Mouse (Mus musculus) forebrain, embryonic 11.5 days (tissue): ENCODE measurements around the gene Xrn1. TPM values are rescaled to one million over a fixed set of nuclear protein-coding genes. Genes with fewer than 3 reads are reported as not detected.
"Not testable (repeated sequence)": the region's sequence is repeated elsewhere in the genome, so short reads cannot be mapped to it uniquely, and the experiment has no call there.

Experiments
- ATAC-seq: fragments of 200-750 bp; cut with Nextera tagmentation; replicated peaks from 2 replicates; pipeline ENCODE4 v1.8.0; 2017; ENCODE audit warnings: moderate TSS enrichment; ENCODE audit not compliant: low FRiP score
- DNase-seq: peaks from one replicate; pipeline ENCODE4 v3.0.0-alpha.2; 2017; ENCODE audit warnings: low spot score
- H3K27ac ChIP-seq: fragments of 300-500 bp; sonication (generic); 2 replicates; pipeline ENCODE4 v1.5.1; 2014; ENCODE audit warnings: low read depth, low read length
- H3K27me3 ChIP-seq: fragments of 300-500 bp; sonication (generic); 2 replicates; pipeline ENCODE4 v1.6.1; 2014; ENCODE audit warnings: mild to moderate bottlenecking, low read length, mixed read lengths; ENCODE audit not compliant: control insufficient read depth, insufficient read depth
- H3K36me3 ChIP-seq: fragments of 300-500 bp; sonication (generic); 2 replicates; pipeline ENCODE4 v1.6.1; 2014; ENCODE audit warnings: mild to moderate bottlenecking, low read length, moderate library complexity, mixed read lengths; ENCODE audit not compliant: control insufficient read depth, insufficient read depth
- H3K4me1 ChIP-seq: fragments of 300-500 bp; sonication (generic); replicated peaks from 2 replicates; pipeline ENCODE4 v1.6.1; 2014; ENCODE audit warnings: low read length, mixed read lengths; ENCODE audit not compliant: control insufficient read depth, insufficient read depth
- H3K4me2 ChIP-seq: fragments of 300-500 bp; sonication (generic); 2 replicates; pipeline ENCODE4 v1.6.1; 2014; ENCODE audit warnings: low read depth, mild to moderate bottlenecking, low read length, moderate library complexity, mixed read lengths; ENCODE audit not compliant: severe bottlenecking
- H3K4me3 ChIP-seq: fragments of 300-500 bp; sonication (generic); 2 replicates; pipeline ENCODE4 v1.5.1; 2014; ENCODE audit warnings: low read depth, low read length
- H3K9ac ChIP-seq: fragments of 300-500 bp; sonication (generic); 2 replicates; pipeline ENCODE4 v1.6.1; 2014; ENCODE audit warnings: low read length
- H3K9me3 ChIP-seq: fragments of 300-500 bp; sonication (generic); 2 replicates; pipeline ENCODE4 v1.6.1; 2016; ENCODE audit warnings: low read length, mixed read lengths; ENCODE audit not compliant: control insufficient read depth
- WGBS: fragments of 180-500 bp; shearing (Covaris S2); extraction: QIAGEN DNeasy Blood & Tissue Kit; methylation state at CpG from one replicate; pipeline ENCODE4 v1.1.7; 2014; 5-methylcytosine and 5-hydroxymethylcytosine counted together
- polyA plus RNA-seq: library from polyadenylated mRNA; unstranded; fragments of >200 nt; fragmentation: Nextera tagmentation; extraction: Ambion mirVana; gene quantifications from 2 replicates; pipeline ENCODE4 v1.2.1, GENCODE M21; 2014

The Xrn1 gene
- polyA plus RNA-seq, 1 experiment from 2014 or later = 23.8 TPM

- ATAC-seq (no peak), DNase-seq (no peak)
- Histone ChIP-seq H3K9ac (no peak overlapping the region), H3K36me3 (peaks cover 2% of the 10 kb centered on the region; the same call in 1 of the 2 replicates), H3K9me3 (no peaks in the 10 kb centered on the region), H3K4me3 (no peak overlapping the region), H3K27me3 (no peaks in the 10 kb centered on the region), H3K4me1 (no peaks in the 10 kb centered on the region), H3K4me2 (no peak overlapping the region), H3K27ac (no peak overlapping the region)
- WGBS = 87% methylated on average over 2 of the region's 2 CpGs
These were observed 108.7 kb downstream of the Xrn1 start for GRCm38 (mm10) chr9:96063083-96063802.

GRCm38 (mm10) chr9:96063803-96064475, 109.4 kb downstream of the Xrn1 start:
- Histone ChIP-seq H3K4me3 (no peak overlapping the region), H3K27me3 (no peaks in the 10 kb centered on the region), H3K4me2 (no peak overlapping the region), H3K4me1 (no peaks in the 10 kb centered on the region), H3K36me3 (no peaks in the 10 kb centered on the region; the same call in 1 of the 2 replicates), H3K9me3 (no peaks in the 10 kb centered on the region), H3K9ac (no peak overlapping the region), H3K27ac (no peak overlapping the region)
- DNase-seq (no peak), ATAC-seq (no peak)
- WGBS = 82% methylated on average over 5 of the region's 5 CpGs

- H3K9me3 ChIP-seq = no peaks in the 10 kb centered on the region
- H3K4me1 ChIP-seq = no peaks in the 10 kb centered on the region
- no peaks in the 10 kb centered on the region for H3K36me3 ChIP-seq
- no peaks in the 10 kb centered on the region for H3K27me3 ChIP-seq
- no peak overlapping the region for H3K9ac ChIP-seq
- H3K4me3 ChIP-seq = no peak overlapping the region
- no peak for DNase-seq
- no peak overlapping the region for H3K27ac ChIP-seq
- 79% methylated on average over 2 of the region's 2 CpGs for WGBS
- H3K4me2 ChIP-seq = no peak overlapping the region
- no peak for ATAC-seq
These were observed 112.9 kb downstream of the Xrn1 start for GRCm38 (mm10) chr9:96067507-96067906.

- WGBS = 90% methylated on average over 13 of the region's 13 CpGs
- Histone ChIP-seq H3K36me3 (no peaks in the 10 kb centered on the region), H3K9me3 (no peaks in the 10 kb centered on the region), H3K4me2 (no peak overlapping the region), H3K4me3 (no peak overlapping the region), H3K27me3 (no peaks in the 10 kb centered on the region), H3K27ac (no peak overlapping the region), H3K9ac (no peak overlapping the region), H3K4me1 (no peaks in the 10 kb centered on the region)
- ATAC-seq (no peak), DNase-seq (no peak)
These were observed 124.3 kb downstream of the Xrn1 start for GRCm38 (mm10) chr9:96078752-96079315.

GRCm38 (mm10) chr9:96085293-96085692, 130.7 kb downstream of the Xrn1 start:
- DNase-seq (no peak), ATAC-seq (no peak)
- H3K9ac ChIP-seq = no peak overlapping the region
- no peaks in the 10 kb centered on the region for H3K4me1 ChIP-seq
- H3K27ac ChIP-seq = no peak overlapping the region
- H3K4me2 ChIP-seq = no peak overlapping the region
- H3K4me3 ChIP-seq = no peak overlapping the region
- H3K36me3 ChIP-seq = no peaks in the 10 kb centered on the region
- WGBS = 89% methylated on average over 6 of the region's 6 CpGs
- H3K9me3 ChIP-seq = no peaks in the 10 kb centered on the region
- H3K27me3 ChIP-seq = no peaks in the 10 kb centered on the region

- no peaks in the 10 kb centered on the region for H3K9me3 ChIP-seq
These were observed 133.1 kb downstream of the Xrn1 start for GRCm38 (mm10) chr9:96087671-96088070.

GRCm38 (mm10) chr9:96088456-96088855, 133.9 kb downstream of the Xrn1 start:
- not testable (repeated sequence) for H3K4me1 ChIP-seq, H3K9me3 ChIP-seq, DNase-seq, H3K9ac ChIP-seq, H3K36me3 ChIP-seq, ATAC-seq, H3K4me2 ChIP-seq, H3K27me3 ChIP-seq, H3K27ac ChIP-seq, H3K4me3 ChIP-seq
- 79% methylated on average over 3 of the region's 3 CpGs for WGBS

More at GRCm38 (mm10) chr9:96087671-96088070, 133.1 kb downstream of the Xrn1 start:
- Histone ChIP-seq H3K4me3 (no peak overlapping the region), H3K9ac (no peak overlapping the region), H3K36me3 (no peaks in the 10 kb centered on the region), H3K27ac (no peak overlapping the region), H3K4me1 (no peaks in the 10 kb centered on the region), H3K4me2 (no peak overlapping the region), H3K27me3 (no peaks in the 10 kb centered on the region)
- ATAC-seq (no peak), DNase-seq (no peak)
- 93% methylated on average over 2 of the region's 2 CpGs for WGBS

GRCm38 (mm10) chr9:96092637-96093036, 138.1 kb downstream of the Xrn1 start:
- H3K27ac ChIP-seq, H3K4me1 ChIP-seq, H3K4me3 ChIP-seq, ATAC-seq, DNase-seq, H3K9me3 ChIP-seq, H3K27me3 ChIP-seq, H3K9ac ChIP-seq, H3K36me3 ChIP-seq, H3K4me2 ChIP-seq: not testable (repeated sequence)
- WGBS = 91% methylated on average over 10 of the region's 10 CpGs
